Mouse (Mus musculus) central nervous system, embryonic 11.5 days (tissue): Measurements from ENCODE around the gene Olfr784. TPM values are rescaled to one million over a fixed set of nuclear protein-coding genes. Genes with fewer than 3 reads are reported as not detected.

Source experiments
- polyA plus RNA-seq: library from polyadenylated mRNA; depleted of rRNA; stranded (reverse); fragments of >200 nt; gene quantifications from 2 replicates; pipeline ENCODE4 v1.2.3, GENCODE M21; 2012; rRNA removed

The Olfr784 gene
- 0.04 TPM in 2 replicates for polyA plus RNA-seq

DNA sequence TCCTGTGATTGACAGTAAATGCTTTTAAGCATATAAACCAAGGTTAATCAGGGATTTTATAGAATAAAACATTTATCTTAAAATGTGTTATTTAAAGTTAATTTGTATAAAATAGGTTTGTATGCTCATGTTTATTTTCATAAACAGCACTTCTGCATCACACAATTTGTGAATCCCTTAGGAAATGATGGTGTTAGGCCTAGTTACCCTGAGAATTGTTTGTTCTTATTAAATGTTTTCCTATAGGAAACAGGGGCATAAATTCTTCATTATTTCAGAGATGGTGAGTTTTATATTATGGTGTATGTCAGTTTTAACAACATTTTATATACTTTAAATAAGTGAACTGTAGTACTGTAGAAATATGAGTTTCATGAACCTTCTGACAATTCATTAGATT lies at the start of gene Olfr784:
Gene Olfr784, plus strand, starts transcription at position 301 of the 400 bp plus-strand sequence.

DNA sequence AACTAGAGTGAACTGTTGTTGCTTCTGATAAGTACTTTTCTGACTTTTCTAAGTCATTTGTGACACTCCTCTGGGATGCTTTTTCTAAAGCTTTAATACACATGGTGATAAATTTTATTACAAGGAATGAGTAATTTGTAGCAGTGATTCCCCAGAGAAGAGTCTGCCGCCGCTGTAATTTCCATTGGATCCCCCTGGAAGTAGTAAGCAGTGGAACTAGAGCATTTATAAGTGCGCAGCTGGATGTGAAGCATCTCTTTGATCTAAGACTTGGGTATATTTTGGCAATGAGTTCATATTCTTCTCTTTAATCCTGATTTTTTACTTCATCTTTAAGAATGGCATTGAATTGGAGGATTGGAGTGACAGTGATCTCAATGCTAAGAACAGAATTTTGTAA lies 35.3 kb upstream of the Olfr784 start, which contains the start of gene Olfr782:
Gene Olfr782, plus strand, starts transcription at position 301 of the 400 bp plus-strand sequence.

DNA sequence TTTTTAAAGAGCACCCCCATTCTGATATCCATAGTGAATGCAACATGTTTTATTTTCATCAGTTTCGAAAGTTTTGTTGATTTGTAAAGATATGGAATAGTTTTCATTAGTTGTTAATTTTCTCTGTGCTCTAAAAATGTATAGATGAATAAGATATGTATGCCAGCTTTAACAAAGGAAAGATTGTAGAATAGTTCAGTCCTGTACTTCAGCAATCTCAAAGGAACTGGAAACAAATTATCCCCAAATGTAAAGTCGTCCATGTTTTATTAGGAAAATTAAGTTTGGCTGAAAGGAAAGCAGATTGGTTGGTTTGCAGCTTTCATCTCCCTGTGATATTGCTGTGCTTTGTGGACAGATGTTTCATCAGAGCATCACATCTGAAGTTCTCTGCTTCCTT lies 21.2 kb downstream of the Olfr784 start, which contains the start of gene Olfr785:
Gene Olfr785, plus strand, starts transcription at position 301 of the 400 bp plus-strand sequence.

DNA sequence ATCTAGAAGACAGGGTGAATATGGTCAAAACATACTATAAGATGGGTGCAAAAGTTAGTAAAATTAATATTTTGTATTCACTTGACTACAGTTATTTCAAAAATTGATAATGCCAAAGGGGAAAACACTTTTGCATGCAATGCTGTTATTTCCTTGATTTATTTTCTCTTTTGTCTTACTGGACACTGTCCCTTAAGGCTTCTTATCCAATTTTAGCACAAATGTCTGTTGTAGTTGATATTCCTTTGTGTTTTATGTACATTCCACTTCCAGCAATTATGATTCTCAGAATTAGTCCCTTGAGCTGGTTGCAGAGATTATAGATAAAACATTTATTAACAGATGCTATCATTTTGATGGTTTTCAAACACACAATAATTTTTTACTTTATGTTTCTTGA lies 43.1 kb downstream of the Olfr784 start, which contains the start of gene Olfr786:
Gene Olfr786, plus strand, starts transcription at position 301 of the 400 bp plus-strand sequence.

Other genes with a start within 250 kb of the Olfr784 start
- gene Olfr770, start 245.1 kb upstream of the Olfr784 start, polyA plus RNA-seq: not detected in 2 replicates
- gene Olfr771, start 219.3 kb upstream of the Olfr784 start, polyA plus RNA-seq: not detected in 2 replicates
- gene Olfr772, start 206.2 kb upstream of the Olfr784 start, polyA plus RNA-seq: not detected in 2 replicates
- not detected in 2 replicates for gene Olfr773, start 196.7 kb upstream of the Olfr784 start, polyA plus RNA-seq
- gene Olfr774, start 147.9 kb upstream of the Olfr784 start, polyA plus RNA-seq: not detected in 2 replicates
- not detected in 2 replicates for gene Olfr775, start 135.7 kb upstream of the Olfr784 start, polyA plus RNA-seq
- not detected in 2 replicates for gene Olfr776, start 125.0 kb upstream of the Olfr784 start, polyA plus RNA-seq
- gene Olfr777, start 112.6 kb upstream of the Olfr784 start, polyA plus RNA-seq: not detected in 2 replicates
- gene Olfr780, start 66.0 kb upstream of the Olfr784 start, polyA plus RNA-seq: not detected in 2 replicates
- not detected in 2 replicates for gene Olfr781, start 55.2 kb upstream of the Olfr784 start, polyA plus RNA-seq
- gene Olfr782, start 35.2 kb upstream of the Olfr784 start, polyA plus RNA-seq: not detected in 2 replicates
- gene Olfr785, start 21.3 kb downstream of the Olfr784 start, polyA plus RNA-seq: not detected in 2 replicates
- not detected in 2 replicates for gene Olfr786, start 43.2 kb downstream of the Olfr784 start, polyA plus RNA-seq
- not detected in 2 replicates for gene Olfr787, start 77.8 kb downstream of the Olfr784 start, polyA plus RNA-seq
- gene Olfr788, start 86.9 kb downstream of the Olfr784 start, polyA plus RNA-seq: not detected in 2 replicates
- not detected in 2 replicates for gene Olfr789, start 100.7 kb downstream of the Olfr784 start, polyA plus RNA-seq
- gene Olfr790, start 114.4 kb downstream of the Olfr784 start, polyA plus RNA-seq: not detected in 2 replicates
- not detected in 2 replicates for gene Olfr791, start 137.7 kb downstream of the Olfr784 start, polyA plus RNA-seq
- gene Olfr792, start 155.1 kb downstream of the Olfr784 start, polyA plus RNA-seq: not detected in 2 replicates
- not detected in 2 replicates for gene Olfr794, start 183.6 kb downstream of the Olfr784 start, polyA plus RNA-seq
- not detected in 2 replicates for gene Olfr796, start 228.5 kb downstream of the Olfr784 start, polyA plus RNA-seq
- gene Olfr798, start 243.9 kb downstream of the Olfr784 start, polyA plus RNA-seq: not detected in 2 replicates